Mouse (Mus musculus) olfactory bulb, adult 2 months (tissue): ENCODE data around the gene Pax6. TPM values are rescaled to one million over a fixed set of nuclear protein-coding genes. Genes with fewer than 3 reads are reported as not detected.

Source experiments
- H3K27ac ChIP-seq: fragments of 200-500 bp; 2 replicates; pipeline ENCODE4 v1.5.1; 2012; ENCODE audit warnings: low read depth, low read length; ENCODE audit not compliant: insufficient read depth
- H3K4me1 ChIP-seq: fragments of 200-500 bp; 2 replicates; pipeline ENCODE4 v1.6.1; 2012; ENCODE audit warnings: low read length; ENCODE audit not compliant: control insufficient read depth, insufficient read depth
- H3K4me3 ChIP-seq: fragments of 200-500 bp; 2 replicates; pipeline ENCODE4 v1.5.1; 2012; ENCODE audit warnings: mild to moderate bottlenecking, low read depth, low read length, moderate library complexity; ENCODE audit not compliant: insufficient read depth
- CTCF ChIP-seq: fragments of 200-500 bp; IDR thresholded peaks from 2 replicates; pipeline ENCODE4 v1.5.1; 2012; ENCODE audit warnings: low read depth, mild to moderate bottlenecking, low read length, moderate library complexity; ENCODE audit not compliant: insufficient read depth
- POLR2A ChIP-seq: fragments of 200-500 bp; IDR thresholded peaks from 2 replicates; pipeline ENCODE4 v1.6.1; 2012; ENCODE audit warnings: mild to moderate bottlenecking, low read depth, low read length, moderate library complexity; ENCODE audit not compliant: insufficient read depth
- WGBS: fragments of 180-500 bp; shearing (Covaris S2); methylation state at CpG from one replicate; pipeline ENCODE4 v1.1.7; 2018; 5-methylcytosine and 5-hydroxymethylcytosine counted together
- polyA plus RNA-seq: library from polyadenylated mRNA; stranded (reverse); fragments of >200 nt; gene quantifications from 2 replicates; pipeline ENCODE4 v1.2.4, GENCODE M21; 2012; ENCODE audit warnings: low replicate concordance; ENCODE audit not compliant: missing spikeins, insufficient read depth, insufficient read length

Gene Pax6
- polyA plus RNA-seq, 1 experiment, result not detected

GRCm38 (mm10) chr2:105675730-105676079 is 7.0 kb downstream of the Pax6 start:
- H3K4me1 ChIP-seq, result peaks cover 24% of the 10 kb centered on the region
- TF ChIP-seq POLR2A (no peak), CTCF (no peak)
- H3K27ac ChIP-seq, result peak overlapping the region; percentile 87
- WGBS, result 1% methylated on average over 11 of the region's 11 CpGs
- peak overlapping the region; percentile 64 for H3K4me3 ChIP-seq

- peak overlapping the region; percentile 87 for H3K27ac ChIP-seq
- peak overlapping the region; percentile 64 for H3K4me3 ChIP-seq
- WGBS, result under 1% methylated on average over 77 of the region's 77 CpGs
- TF ChIP-seq POLR2A, result no peak
- no peak for TF ChIP-seq CTCF
- peaks cover 29% of the 10 kb centered on the region for H3K4me1 ChIP-seq
Observed at GRCm38 (mm10) chr2:105676080-105676908, 7.6 kb downstream of the Pax6 start.

GRCm38 (mm10) chr2:105676909-105677433 is 8.3 kb downstream of the Pax6 start:
- TF ChIP-seq CTCF (no peak), POLR2A (no peak)
- H3K4me1 ChIP-seq, result peaks cover 31% of the 10 kb centered on the region
- 14% methylated on average over 11 of the region's 11 CpGs for WGBS

GRCm38 (mm10) chr2:105677434-105678105 is 8.9 kb downstream of the Pax6 start:
- H3K27ac ChIP-seq, result peak overlapping the region; percentile 87
- peaks cover 31% of the 10 kb centered on the region for H3K4me1 ChIP-seq
- TF ChIP-seq POLR2A (no peak), CTCF (no peak)
- peak overlapping the region; percentile 41 for H3K4me3 ChIP-seq
- WGBS, result 26% methylated on average over 11 of the region's 11 CpGs

More at GRCm38 (mm10) chr2:105676909-105677433, 8.3 kb downstream of the Pax6 start:
- Histone ChIP-seq H3K4me3 (peak overlapping the region; percentile 64), H3K27ac (peak overlapping the region; percentile 87)

- Histone ChIP-seq H3K27ac (no peak overlapping the region), H3K4me1 (peaks cover 31% of the 10 kb centered on the region), H3K4me3 (no peak overlapping the region)
- TF ChIP-seq POLR2A (no peak), CTCF (no peak)
- WGBS, result 28% methylated on average over 4 of the region's 4 CpGs
Observed at GRCm38 (mm10) chr2:105678306-105678705, 9.6 kb downstream of the Pax6 start.

- peak overlapping the region; percentile 31 for H3K4me3 ChIP-seq
- TF ChIP-seq POLR2A, result no peak
- TF ChIP-seq CTCF, result no peak
- peak overlapping the region; percentile 69 for H3K27ac ChIP-seq
- peaks cover 31% of the 10 kb centered on the region for H3K4me1 ChIP-seq
- 43% methylated on average over 7 of the region's 7 CpGs for WGBS
Observed at GRCm38 (mm10) chr2:105678880-105679321, 10.2 kb downstream of the Pax6 start.

GRCm38 (mm10) chr2:105679331-105679730 is 10.6 kb downstream of the Pax6 start:
- no peak for TF ChIP-seq POLR2A
- TF ChIP-seq CTCF, result no peak
- 39% methylated on average over 2 of the region's 2 CpGs for WGBS
- Histone ChIP-seq H3K27ac (peak overlapping the region; percentile 69), H3K4me3 (peak overlapping the region; percentile 31), H3K4me1 (peaks cover 26% of the 10 kb centered on the region)

- TF ChIP-seq CTCF (no peak), POLR2A (no peak)
- Histone ChIP-seq H3K27ac (peak overlapping the region; percentile 93), H3K4me1 (peaks cover 20% of the 10 kb centered on the region), H3K4me3 (peak overlapping the region; percentile 39)
- WGBS, result 30% methylated on average over 24 of the region's 24 CpGs
Observed at GRCm38 (mm10) chr2:105680146-105680998, 11.7 kb downstream of the Pax6 start.
